Mouse (Mus musculus): ENCODE measurements around the gene Trpc6. TPM values are rescaled to one million over a fixed set of nuclear protein-coding genes. Genes with fewer than 3 reads are reported as not detected.

The Trpc6 gene
- polyA plus RNA-seq, 1 experiment = not detected

- TF ChIP-seq TCF3 (IDR thresholded peaks at IDR 0.05; ENCODE audit: insufficient read length, low read depth) (no peak), MYOG (IDR thresholded peaks at IDR 0.05; ENCODE audit: control insufficient read depth in 1 of 3, insufficient read depth in 1 of 3, insufficient read length in 2 of 3, low read depth in 2 of 3) (no peak), REST (IDR thresholded peaks at IDR 0.05; ENCODE audit: insufficient read depth, insufficient read length) (no peak)
- Histone ChIP-seq H3K4me3 (no peak overlapping the region), H3ac (ENCODE audit: control insufficient read depth, insufficient read length) (no peak overlapping the region), H3K36me3 (ENCODE audit: control insufficient read depth, insufficient read depth) (no peaks in the 10 kb centered on the region), H3K27me3 (ENCODE audit: control insufficient read depth, insufficient read depth, insufficient read length) (no peaks in the 10 kb centered on the region), H3K4me2 (ENCODE audit: low read depth) (no peak overlapping the region), H3K79me2 (ENCODE audit: control insufficient read depth, insufficient read depth) (no peaks in the 10 kb centered on the region)
These were observed 111.4 kb downstream of the Trpc6 start for GRCm38 (mm10) chr9:8655347-8655746.

- Histone ChIP-seq H3K4me2 (ENCODE audit: low read depth) (no peak overlapping the region), H3K36me3 (ENCODE audit: control insufficient read depth, insufficient read depth) (no peaks in the 10 kb centered on the region), H3K27me3 (ENCODE audit: control insufficient read depth, insufficient read depth, insufficient read length) (no peaks in the 10 kb centered on the region), H3K79me2 (ENCODE audit: control insufficient read depth, insufficient read depth) (no peaks in the 10 kb centered on the region), H3K4me3 (no peak overlapping the region), H3ac (ENCODE audit: control insufficient read depth, insufficient read length) (no peak overlapping the region)
- TF ChIP-seq POLR2A (IDR thresholded peaks at IDR 0.05; ENCODE audit: insufficient read length, low read depth) (no peak), USF1 (IDR thresholded peaks at IDR 0.05; ENCODE audit: low read depth) (no peak), TCF12 (IDR thresholded peaks at IDR 0.05; ENCODE audit: insufficient read depth, poor library complexity, severe bottlenecking) (no peak), TCF3 (IDR thresholded peaks at IDR 0.05; ENCODE audit: insufficient read length, low read depth) (no peak), MAX (IDR thresholded peaks at IDR 0.05; ENCODE audit: low read depth) (no peak), E2F4 (IDR thresholded peaks at IDR 0.05; ENCODE audit: insufficient read depth) (no peak), MYOD1 (IDR thresholded peaks at IDR 0.05; ENCODE audit: control insufficient read depth in 1 of 3, insufficient read length in 2 of 3, low read depth in 2 of 3) (no peak), MYOG (IDR thresholded peaks at IDR 0.05; ENCODE audit: control insufficient read depth in 1 of 3, insufficient read depth in 1 of 3, insufficient read length in 2 of 3, low read depth in 2 of 3) (no peak), CEBPB (IDR thresholded peaks at IDR 0.05; ENCODE audit: insufficient read depth, poor library complexity, severe bottlenecking) (no peak), REST (IDR thresholded peaks at IDR 0.05; ENCODE audit: insufficient read depth, insufficient read length) (no peak), POLR2AphosphoS2 (IDR thresholded peaks at IDR 0.05; ENCODE audit: insufficient read length, low read depth) (no peak), SRF (IDR thresholded peaks at IDR 0.05; ENCODE audit: control insufficient read depth, insufficient read length, low read depth) (no peak)
These were observed 129.0 kb downstream of the Trpc6 start for GRCm38 (mm10) chr9:8672944-8673343.

- TF ChIP-seq MYOG (IDR thresholded peaks at IDR 0.05; ENCODE audit: control insufficient read depth in 1 of 3, insufficient read depth in 1 of 3, insufficient read length in 2 of 3, low read depth in 2 of 3) (no peak), USF1 (IDR thresholded peaks at IDR 0.05; ENCODE audit: low read depth) (no peak), MYOD1 (IDR thresholded peaks at IDR 0.05; ENCODE audit: control insufficient read depth in 1 of 3, insufficient read length in 2 of 3, low read depth in 2 of 3) (no peak), POLR2A (IDR thresholded peaks at IDR 0.05; ENCODE audit: insufficient read length, low read depth) (no peak), SRF (IDR thresholded peaks at IDR 0.05; ENCODE audit: control insufficient read depth, insufficient read length, low read depth) (no peak), REST (IDR thresholded peaks at IDR 0.05; ENCODE audit: insufficient read depth, insufficient read length) (no peak), MAX (IDR thresholded peaks at IDR 0.05; ENCODE audit: low read depth) (no peak), E2F4 (IDR thresholded peaks at IDR 0.05; ENCODE audit: insufficient read depth) (no peak), TCF3 (IDR thresholded peaks at IDR 0.05; ENCODE audit: insufficient read length, low read depth) (no peak), POLR2AphosphoS2 (IDR thresholded peaks at IDR 0.05; ENCODE audit: insufficient read length, low read depth) (no peak), CEBPB (IDR thresholded peaks at IDR 0.05; ENCODE audit: insufficient read depth, poor library complexity, severe bottlenecking) (no peak)
- Histone ChIP-seq H3K79me2 (ENCODE audit: control insufficient read depth, insufficient read depth) (no peaks in the 10 kb centered on the region), H3K4me2 (ENCODE audit: low read depth) (no peak overlapping the region)
These were observed 132.7 kb downstream of the Trpc6 start for GRCm38 (mm10) chr9:8676607-8677006.

DNA sequence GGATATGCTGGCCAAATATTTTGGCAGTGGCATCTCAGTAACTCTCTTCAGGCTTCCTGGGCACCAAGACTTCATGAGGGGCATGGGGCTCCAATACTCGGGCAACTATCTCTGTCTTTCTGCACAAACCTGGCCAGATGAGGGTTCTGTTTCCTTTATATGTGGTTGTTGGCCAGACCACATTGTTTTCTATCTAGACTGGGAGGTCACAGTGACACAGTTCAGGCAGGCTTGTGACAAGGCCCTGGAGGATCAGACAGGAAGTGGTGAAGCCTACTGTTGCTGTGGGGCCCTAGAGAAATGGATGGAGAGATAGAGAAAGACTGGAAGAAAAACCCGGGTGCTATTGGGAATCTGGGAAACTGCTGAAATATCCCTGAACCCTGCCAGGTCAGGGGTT lies 149.2 kb downstream of the Trpc6 start:
- Histone ChIP-seq H3K4me2 (ENCODE audit: low read depth) (no peak overlapping the region), H3K79me2 (ENCODE audit: control insufficient read depth, insufficient read depth) (no peaks in the 10 kb centered on the region), H3K36me3 (ENCODE audit: control insufficient read depth, insufficient read depth) (no peaks in the 10 kb centered on the region), H3K27me3 (ENCODE audit: control insufficient read depth, insufficient read depth, insufficient read length) (no peaks in the 10 kb centered on the region), H3K4me3 (no peak overlapping the region), H3ac (ENCODE audit: control insufficient read depth, insufficient read length) (no peak overlapping the region)
- TF ChIP-seq MYOG (IDR thresholded peaks at IDR 0.05; ENCODE audit: control insufficient read depth in 1 of 3, insufficient read depth in 1 of 3, insufficient read length in 2 of 3, low read depth in 2 of 3) (no peak), POLR2A (IDR thresholded peaks at IDR 0.05; ENCODE audit: insufficient read length, low read depth) (no peak), TCF12 (IDR thresholded peaks at IDR 0.05; ENCODE audit: insufficient read depth, poor library complexity, severe bottlenecking) (no peak), CEBPB (IDR thresholded peaks at IDR 0.05; ENCODE audit: insufficient read depth, poor library complexity, severe bottlenecking) (no peak), MYOD1 (IDR thresholded peaks at IDR 0.05; ENCODE audit: control insufficient read depth in 1 of 3, insufficient read length in 2 of 3, low read depth in 2 of 3) (no peak), POLR2AphosphoS2 (IDR thresholded peaks at IDR 0.05; ENCODE audit: insufficient read length, low read depth) (no peak), MAX (IDR thresholded peaks at IDR 0.05; ENCODE audit: low read depth) (no peak), USF1 (IDR thresholded peaks at IDR 0.05; ENCODE audit: low read depth) (no peak), E2F4 (IDR thresholded peaks at IDR 0.05; ENCODE audit: insufficient read depth) (no peak), TCF3 (IDR thresholded peaks at IDR 0.05; ENCODE audit: insufficient read length, low read depth) (no peak), SRF (IDR thresholded peaks at IDR 0.05; ENCODE audit: control insufficient read depth, insufficient read length, low read depth) (no peak), REST (IDR thresholded peaks at IDR 0.05; ENCODE audit: insufficient read depth, insufficient read length) (no peak)

More at GRCm38 (mm10) chr9:8676607-8677006, 132.7 kb downstream of the Trpc6 start:
- no peaks in the 10 kb centered on the region for H3K36me3 ChIP-seq (ENCODE audit: control insufficient read depth, insufficient read depth)
- H3K4me3 ChIP-seq = no peak overlapping the region
- H3ac ChIP-seq (ENCODE audit: control insufficient read depth, insufficient read length) = no peak overlapping the region
- H3K27me3 ChIP-seq (ENCODE audit: control insufficient read depth, insufficient read depth, insufficient read length) = no peaks in the 10 kb centered on the region

GRCm38 (mm10) chr9:8700669-8701068 lies 156.7 kb downstream of the Trpc6 start:
- TF ChIP-seq USF1 (IDR thresholded peaks at IDR 0.05; ENCODE audit: low read depth) (no peak), E2F4 (IDR thresholded peaks at IDR 0.05; ENCODE audit: insufficient read depth) (no peak), CEBPB (IDR thresholded peaks at IDR 0.05; ENCODE audit: insufficient read depth, poor library complexity, severe bottlenecking) (no peak), REST (IDR thresholded peaks at IDR 0.05; ENCODE audit: insufficient read depth, insufficient read length) (no peak), TCF3 (IDR thresholded peaks at IDR 0.05; ENCODE audit: insufficient read length, low read depth) (no peak), TCF12 (IDR thresholded peaks at IDR 0.05; ENCODE audit: insufficient read depth, poor library complexity, severe bottlenecking) (no peak)
- Histone ChIP-seq H3K36me3 (ENCODE audit: control insufficient read depth, insufficient read depth) (no peaks in the 10 kb centered on the region), H3ac (ENCODE audit: control insufficient read depth, insufficient read length) (no peak overlapping the region), H3K79me2 (ENCODE audit: control insufficient read depth, insufficient read depth) (no peaks in the 10 kb centered on the region), H3K4me3 (no peak overlapping the region), H3K4me2 (ENCODE audit: low read depth) (no peak overlapping the region), H3K27me3 (ENCODE audit: control insufficient read depth, insufficient read depth, insufficient read length) (no peaks in the 10 kb centered on the region)

Measured in myocyte (in vitro differentiated cells).